Mouse (Mus musculus): ENCODE data around the gene Kmo. TPM values are rescaled to one million over a fixed set of nuclear protein-coding genes. Genes with fewer than 3 reads are reported as not detected.

Kmo gene
- total RNA-seq (2021) (under 1 TPM; 0.59 to 0.84 TPM), polyA plus RNA-seq (2012; rRNA removed) (0.07 TPM in 1 of 2 replicates, not detected in the other)
- long read RNA-seq, partial matches to known transcripts, result 0 of 2 reads
- long read RNA-seq, other reads (novel, unspliced or antisense), result 2 of 2 reads

- no peak for DNase-seq
Measured at GRCm38 (mm10) chr1:175619814-175620431, at the start of gene Kmo. Gene Kmo (plus strand): TSS chr1:175620381.

DNA sequence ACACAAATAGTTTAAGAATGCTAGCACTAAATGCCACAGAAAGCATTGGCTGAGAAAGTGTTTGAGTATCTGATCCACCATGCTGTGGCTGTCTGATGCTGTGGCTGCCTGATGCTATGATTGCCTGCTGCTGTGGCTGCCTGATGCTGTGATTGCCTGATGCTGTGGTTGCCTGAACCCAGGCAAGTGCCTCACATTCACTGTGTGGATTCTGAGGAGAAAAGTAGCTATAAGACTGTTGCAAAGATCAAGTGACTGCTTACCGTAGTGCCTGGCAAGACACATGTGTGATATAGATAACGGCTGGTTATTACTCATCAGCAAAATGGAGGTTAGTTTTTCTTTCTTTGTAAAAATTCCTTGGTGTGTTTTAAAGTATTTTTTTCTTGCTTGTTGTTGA is 46.1 kb upstream of the Kmo start:
- DNase-seq, result no peak

- DNase-seq, result no peak
Measured at GRCm38 (mm10) chr1:175578425-175579096, 41.6 kb upstream of the Kmo start.

- DNase-seq, result no peak
Measured at GRCm38 (mm10) chr1:175579598-175580235, 40.5 kb upstream of the Kmo start.

GRCm38 (mm10) chr1:175580346-175580745 is 39.8 kb upstream of the Kmo start:
- no peak for DNase-seq

DNA sequence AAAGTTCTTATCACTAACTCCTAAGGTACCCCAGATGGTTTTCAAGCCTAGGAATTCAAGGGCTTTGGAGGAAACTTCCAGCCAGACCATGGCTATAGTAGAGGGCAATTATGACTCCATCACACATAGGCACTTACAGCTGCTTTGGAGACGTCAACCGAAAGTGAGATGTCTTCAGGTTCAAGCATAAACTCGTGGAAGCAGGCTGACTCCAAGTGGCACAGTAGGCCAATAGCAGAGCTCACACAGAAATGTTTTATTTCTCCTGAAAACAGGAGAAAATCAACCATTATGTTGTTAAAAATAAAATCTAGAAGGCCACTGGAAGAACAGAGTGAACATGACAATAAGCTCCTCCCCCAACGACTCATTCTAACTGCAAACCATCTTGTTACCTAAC is 37.4 kb upstream of the Kmo start:
- no peak for DNase-seq

GRCm38 (mm10) chr1:175585267-175585666 is 34.9 kb upstream of the Kmo start:
- no peak for DNase-seq

- DNase-seq, result no peak
Measured at GRCm38 (mm10) chr1:175586656-175587055, 33.5 kb upstream of the Kmo start.

DNA sequence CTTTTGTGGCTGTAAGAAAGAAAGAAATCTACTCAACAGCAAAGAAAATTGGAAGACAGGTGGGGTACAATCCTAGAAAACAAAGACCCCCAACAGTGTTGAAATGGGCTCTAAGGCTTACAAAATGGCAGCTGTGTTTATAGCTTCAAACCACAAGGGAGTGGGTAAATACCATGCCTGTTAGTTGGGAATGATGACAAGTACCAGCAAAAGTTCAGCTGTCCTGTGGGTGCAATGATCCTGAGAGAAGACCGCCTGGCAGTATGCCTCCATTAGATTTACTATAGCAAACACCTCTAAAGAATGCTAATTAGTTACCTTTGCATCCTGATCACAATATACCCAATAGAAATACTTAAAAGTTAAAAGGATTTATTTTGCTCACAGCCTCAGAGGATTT is 27.3 kb upstream of the Kmo start:
- DNase-seq, result no peak

- DNase-seq, result peak; percentile 70
Measured at GRCm38 (mm10) chr1:175602231-175602630, 17.9 kb upstream of the Kmo start.

- no peak for DNase-seq
Measured at GRCm38 (mm10) chr1:175603390-175603789, 16.8 kb upstream of the Kmo start.

- no peak for DNase-seq
Measured at GRCm38 (mm10) chr1:175607308-175607707, 12.9 kb upstream of the Kmo start.

GRCm38 (mm10) chr1:175607838-175608585 is 12.2 kb upstream of the Kmo start:
- no peak for DNase-seq

DNA sequence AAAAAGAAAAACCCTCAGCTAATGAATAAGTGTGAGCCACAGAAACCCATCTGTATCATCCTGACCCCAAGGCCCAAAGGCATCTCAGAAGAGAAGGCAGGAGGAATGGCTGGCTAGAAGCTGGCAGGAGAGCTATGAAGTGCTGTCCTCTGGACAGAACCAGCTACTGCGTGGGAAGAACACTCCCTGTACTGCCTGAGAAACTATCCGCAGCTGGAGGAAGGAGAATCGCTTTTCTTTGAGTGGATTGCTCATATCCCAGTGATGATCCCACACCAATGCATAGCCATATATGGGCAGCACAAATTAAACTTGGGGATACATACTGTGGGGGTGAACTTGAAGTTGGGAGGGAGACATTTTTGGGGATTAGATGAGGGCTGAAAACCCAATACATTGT is 11.5 kb upstream of the Kmo start:
- DNase-seq, result no peak

DNA sequence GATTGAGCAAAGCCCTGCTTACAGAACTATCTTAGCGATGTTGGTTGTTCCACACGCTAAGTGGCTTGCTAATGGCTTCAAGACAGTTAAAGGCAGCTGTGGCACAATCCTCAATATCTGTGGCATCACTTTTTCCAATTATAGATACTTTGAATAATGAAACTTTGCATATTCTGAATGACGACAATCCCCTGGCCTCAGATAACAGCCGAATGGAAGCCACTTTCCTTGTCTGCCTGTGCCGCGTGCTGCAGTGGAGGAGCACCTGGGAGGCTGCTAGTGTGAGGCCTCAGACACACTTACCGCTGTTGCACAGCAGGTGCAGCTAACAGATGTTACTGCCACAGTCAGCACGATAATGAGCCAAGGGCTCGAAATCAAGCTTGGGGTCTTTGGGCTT is 5.2 kb upstream of the Kmo start:
- no peak for DNase-seq

GRCm38 (mm10) chr1:175623656-175624055 is 3.5 kb downstream of the Kmo start:
- DNase-seq, result no peak

DNA sequence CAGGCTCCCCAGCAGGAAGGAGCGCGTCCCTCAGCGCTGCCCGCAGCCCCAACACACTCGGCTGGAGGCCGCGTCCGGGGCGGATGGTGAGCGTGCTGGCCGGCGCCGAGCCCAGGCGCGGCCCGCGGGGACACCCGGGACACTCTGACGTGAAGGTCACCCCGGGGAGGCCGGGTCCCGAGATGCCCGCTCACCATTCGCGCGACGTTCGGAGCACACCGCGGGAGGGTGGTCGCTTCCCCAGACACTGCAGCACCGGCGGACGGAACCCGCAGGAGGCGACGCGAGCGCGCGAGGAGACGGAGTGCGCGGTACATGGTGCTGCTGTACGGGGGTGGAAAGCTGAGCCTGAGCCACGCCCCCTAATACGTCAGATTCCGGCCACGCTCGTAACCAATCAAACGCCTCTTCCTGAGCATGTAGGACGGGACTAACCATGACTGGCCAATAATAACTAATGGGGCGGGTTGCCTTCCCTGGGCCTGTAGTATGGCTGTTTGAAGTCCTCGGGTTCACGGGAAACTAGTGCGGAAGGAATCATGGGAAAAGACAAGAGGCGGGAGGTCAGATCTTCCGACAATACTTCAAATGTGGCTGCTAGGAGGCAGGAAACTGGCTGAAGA is 5.2 kb downstream of the Kmo start, which contains the start of gene Fh1:
Gene Fh1 (minus strand): TSS at position 379 of the 623 bp plus-strand sequence.
- peak; percentile 97 for DNase-seq

DNA sequence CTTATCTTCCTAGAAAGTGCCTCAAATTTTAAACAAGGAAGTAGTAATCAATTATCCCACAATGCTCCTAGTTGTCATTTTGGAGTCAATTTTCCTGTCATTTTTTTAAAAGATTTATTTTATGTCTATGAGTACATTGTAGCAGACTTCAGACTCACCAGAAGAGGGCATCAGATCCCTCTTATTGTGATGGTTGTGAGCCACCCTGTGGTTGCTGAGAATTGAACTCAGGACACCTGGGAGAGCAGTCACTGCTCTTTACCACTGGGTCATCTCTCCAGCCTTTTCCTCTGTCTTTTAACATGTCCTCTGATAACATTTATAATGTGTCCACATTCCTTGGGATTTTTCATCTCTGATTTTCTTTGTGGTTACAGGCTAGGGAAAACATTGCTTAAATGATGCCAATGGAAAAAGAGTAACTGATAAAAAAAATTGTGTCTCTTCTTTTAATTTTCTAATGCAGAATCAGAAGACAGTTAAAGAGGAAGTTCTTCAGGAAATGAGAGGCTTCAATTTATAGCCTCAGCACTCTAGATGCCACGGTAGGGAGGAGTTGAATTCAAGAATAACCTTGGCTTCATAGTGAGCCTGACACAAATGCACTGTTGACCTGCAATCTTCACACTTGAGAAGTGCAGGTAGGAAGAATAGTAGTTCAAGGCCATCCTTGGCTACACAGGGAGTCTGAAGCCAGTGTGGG is 6.0 kb downstream of the Kmo start:
- DNase-seq, result no peak

DNA sequence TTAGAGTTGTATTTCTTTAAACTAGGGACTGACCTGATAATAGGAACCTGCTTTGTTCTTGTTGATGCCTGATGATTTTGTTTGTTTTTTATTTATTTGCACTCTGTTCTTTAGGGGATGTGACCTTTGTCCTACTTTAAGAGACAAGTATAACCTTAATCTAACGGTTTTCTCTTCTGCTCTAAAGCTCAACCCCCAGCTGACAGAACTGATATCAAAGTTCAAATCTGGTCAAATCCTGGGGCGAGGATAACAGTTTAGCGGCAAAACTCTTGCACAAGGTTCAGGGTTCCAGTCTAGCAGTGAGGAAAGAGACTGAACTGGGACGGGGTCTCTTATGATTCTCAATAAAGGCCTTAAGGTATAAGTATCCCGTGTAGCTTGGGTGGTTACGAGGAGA is 9.1 kb downstream of the Kmo start:
- no peak for DNase-seq

DNA sequence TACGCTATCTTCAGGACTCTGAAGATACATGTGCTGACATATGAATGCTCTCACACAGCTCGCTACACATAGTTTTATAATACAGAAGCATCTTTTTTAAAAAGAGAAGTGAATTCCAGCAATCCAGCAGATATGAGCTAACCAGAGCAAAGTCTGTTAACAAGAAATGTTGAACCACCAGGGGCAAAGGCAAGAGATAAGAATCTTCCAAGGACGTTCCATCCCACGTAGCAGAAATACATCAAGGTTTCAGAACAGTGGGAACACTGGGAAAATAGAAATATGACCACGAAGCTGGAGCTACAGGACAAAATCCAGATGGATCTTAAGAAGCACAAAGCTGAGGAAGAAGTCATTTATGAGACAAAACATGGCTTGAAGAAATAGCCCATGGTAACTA is 10.2 kb downstream of the Kmo start:
- no peak for DNase-seq

GRCm38 (mm10) chr1:175631080-175631479 is 10.9 kb downstream of the Kmo start:
- no peak for DNase-seq

Data from adrenal gland, adult 2 months (tissue).